Mouse (Mus musculus) liver, adult 2 months (tissue): ENCODE results near the gene Adamtsl1.

Experiments used
- CTCF ChIP-seq: fragments of 200-500 bp; IDR thresholded peaks from 2 replicates; pipeline ENCODE4 v1.5.1; 2011; ENCODE audit warnings: low read depth, low read length, control low read depth
- POLR2A ChIP-seq: fragments of 200-500 bp; IDR thresholded peaks from 2 replicates; pipeline ENCODE4 v1.6.1; 2011; ENCODE audit warnings: low read length, control low read depth; ENCODE audit not compliant: insufficient read depth; ENCODE audit errors: extremely low read depth

- TF ChIP-seq CTCF = no peak
- no peak for TF ChIP-seq POLR2A
These were observed 663.5 kb downstream of the Adamtsl1 start for GRCm38 (mm10) chr4:86177471-86177870.
